Mouse (Mus musculus) liver, postnatal 0 days (tissue): ENCODE measurements around the gene Adra2a. TPM values are rescaled to one million over a fixed set of nuclear protein-coding genes. Genes with fewer than 3 reads are reported as not detected.

Experiments
- ATAC-seq: fragments of 200-750 bp; cut with Nextera tagmentation; 2 replicates; pipeline ENCODE4 v1.8.0; 2017; ENCODE audit warnings: mild to moderate bottlenecking, moderate library complexity
- DNase-seq: peaks from one replicate; pipeline ENCODE4 v3.0.0-alpha.2; 2016
- H3K27ac ChIP-seq: fragments of 300-500 bp; sonication (generic); 2 replicates; pipeline ENCODE4 v1.5.1; 2014; ENCODE audit warnings: antibody characterized with exemption, moderate library complexity, mild to moderate bottlenecking, low read depth
- H3K27me3 ChIP-seq: fragments of 300-500 bp; sonication (generic); 2 replicates; pipeline ENCODE4 v1.6.1; 2014; ENCODE audit warnings: low read length, control low read depth, mixed read lengths; ENCODE audit not compliant: insufficient read depth
- H3K36me3 ChIP-seq: fragments of 300-500 bp; sonication (generic); replicated peaks from 2 replicates; pipeline ENCODE4 v1.6.1; 2014; ENCODE audit warnings: mild to moderate bottlenecking, control low read depth, low read length, moderate library complexity, mixed read lengths; ENCODE audit not compliant: insufficient read depth
- H3K4me1 ChIP-seq: fragments of 300-500 bp; sonication (generic); 2 replicates; pipeline ENCODE4 v1.6.1; 2014; ENCODE audit warnings: antibody characterized with exemption, mild to moderate bottlenecking, control low read depth; ENCODE audit not compliant: insufficient read depth
- H3K4me2 ChIP-seq: fragments of 300-500 bp; sonication (generic); 2 replicates; pipeline ENCODE4 v1.6.1; 2014; ENCODE audit warnings: low read depth, mild to moderate bottlenecking, low read length, moderate library complexity, mixed read lengths
- H3K4me3 ChIP-seq: fragments of 300-500 bp; sonication (generic); 2 replicates; pipeline ENCODE4 v1.5.1; 2014; ENCODE audit warnings: low read depth, low read length
- H3K9ac ChIP-seq: fragments of 300-500 bp; sonication (generic); replicated peaks from 2 replicates; pipeline ENCODE4 v1.6.1; 2014; ENCODE audit warnings: mild to moderate bottlenecking, moderate library complexity
- H3K9me3 ChIP-seq: fragments of 300-500 bp; sonication (generic); 2 replicates; pipeline ENCODE4 v1.6.1; 2016; ENCODE audit warnings: mild to moderate bottlenecking, control low read depth, low read length, mixed read lengths
- CTCF ChIP-seq: sonication (generic); IDR thresholded peaks from 2 replicates; pipeline ENCODE4 v1.5.1; 2016; ENCODE audit warnings: antibody characterized with exemption, low read depth
- EP300 ChIP-seq: IDR thresholded peaks from 2 replicates; pipeline ENCODE4 v1.6.1; 2016; ENCODE audit warnings: antibody characterized with exemption, low read depth, mild to moderate bottlenecking
- WGBS: fragments of 180-500 bp; shearing (Covaris S2); extraction: QIAGEN DNeasy Blood & Tissue Kit; methylation state at CpG from one replicate; pipeline ENCODE4 v1.1.7; 2014; ENCODE audit not compliant: insufficient replicate concordance; 5-methylcytosine and 5-hydroxymethylcytosine counted together
- polyA plus RNA-seq: library from polyadenylated mRNA; unstranded; fragments of >200 nt; fragmentation: Nextera tagmentation; extraction: Ambion mirVana; gene quantifications from 2 replicates; pipeline ENCODE4 v1.2.1, GENCODE M21; 2015

Adra2a gene
- polyA plus RNA-seq: 0.19 and 0.21 TPM in 2 replicates

- WGBS: 65% methylated on average over 5 of the region's 5 CpGs
- H3K27ac ChIP-seq: no peak within 1 kb of the TSS
- ATAC-seq (no peak), DNase-seq (no peak)
- no peaks in the 10 kb centered on the region for H3K9me3 ChIP-seq
- TF ChIP-seq CTCF (no peak), EP300 (no peak)
- peak within 1 kb of the TSS; percentile 50; the same call in 1 of the 2 replicates for H3K9ac ChIP-seq
- peak within 1 kb of the TSS; percentile 82 for H3K4me2 ChIP-seq
- H3K27me3 ChIP-seq: peaks cover 61% of the 10 kb centered on the region
- H3K4me3 ChIP-seq: peak within 1 kb of the TSS; percentile 55
- H3K36me3 ChIP-seq: no peaks in the 10 kb centered on the region
- H3K4me1 ChIP-seq: peaks cover 25% of the 10 kb centered on the region
Measured at GRCm38 (mm10) chr19:54043851-54044250, at the start of gene Adra2a. Adra2a (plus strand) TSS chr19:54044151.

GRCm38 (mm10) chr19:53994276-53994675 lies 49.7 kb upstream of the Adra2a start:
- TF ChIP-seq CTCF (no peak), EP300 (no peak)

GRCm38 (mm10) chr19:54010973-54011372 lies 33.0 kb upstream of the Adra2a start:
- H3K4me2 ChIP-seq: peak overlapping the region; percentile 14; the same call in 1 of the 2 replicates
- ATAC-seq: peak; percentile 74
- peak overlapping the region; percentile 32; the same call in 1 of the 2 replicates for H3K27ac ChIP-seq
- H3K27me3 ChIP-seq: no peaks in the 10 kb centered on the region
- no peaks in the 10 kb centered on the region for H3K36me3 ChIP-seq
- 53% methylated on average over 4 of the region's 4 CpGs for WGBS
- H3K9me3 ChIP-seq: no peaks in the 10 kb centered on the region
- H3K9ac ChIP-seq: no peak overlapping the region
- no peak for TF ChIP-seq CTCF
- peaks cover 4% of the 10 kb centered on the region; the same call in 1 of the 2 replicates for H3K4me1 ChIP-seq
- DNase-seq: no peak
- no peak overlapping the region for H3K4me3 ChIP-seq

More at GRCm38 (mm10) chr19:53994276-53994675, 49.7 kb upstream of the Adra2a start:
- H3K9me3 ChIP-seq: no peaks in the 10 kb centered on the region
- 78% methylated on average over 1 of the region's 1 CpGs for WGBS
- H3K4me1 ChIP-seq: no peaks in the 10 kb centered on the region
- peaks cover 5% of the 10 kb centered on the region for H3K36me3 ChIP-seq
- H3K9ac ChIP-seq: no peak overlapping the region
- no peaks in the 10 kb centered on the region for H3K27me3 ChIP-seq
- H3K4me2 ChIP-seq: no peak overlapping the region
- no peak overlapping the region for H3K4me3 ChIP-seq
- no peak overlapping the region for H3K27ac ChIP-seq
- ATAC-seq: no peak
- DNase-seq: no peak

GRCm38 (mm10) chr19:54014999-54015398 lies 29.0 kb upstream of the Adra2a start:
- peaks cover 4% of the 10 kb centered on the region; the same call in 1 of the 2 replicates for H3K4me1 ChIP-seq
- no peak overlapping the region for H3K4me2 ChIP-seq
- no peaks in the 10 kb centered on the region for H3K9me3 ChIP-seq
- no peak overlapping the region for H3K9ac ChIP-seq
- ATAC-seq (no peak), DNase-seq (no peak)
- no peak overlapping the region for H3K4me3 ChIP-seq
- no peak for TF ChIP-seq CTCF
- no peak for TF ChIP-seq EP300
- WGBS: 88% methylated on average over 5 of the region's 5 CpGs
- no peak overlapping the region for H3K27ac ChIP-seq
- H3K36me3 ChIP-seq: no peaks in the 10 kb centered on the region
- H3K27me3 ChIP-seq: no peaks in the 10 kb centered on the region

GRCm38 (mm10) chr19:54015503-54015902 lies 28.4 kb upstream of the Adra2a start:
- Histone ChIP-seq H3K9ac (no peak overlapping the region), H3K4me2 (no peak overlapping the region)
- no peak for ATAC-seq

GRCm38 (mm10) chr19:54035100-54035499 lies 8.9 kb upstream of the Adra2a start:
- ATAC-seq: no peak
- Histone ChIP-seq H3K4me1 (no peaks in the 10 kb centered on the region), H3K27me3 (no peaks in the 10 kb centered on the region), H3K9ac (no peak overlapping the region), H3K36me3 (peaks cover 16% of the 10 kb centered on the region), H3K9me3 (no peaks in the 10 kb centered on the region), H3K4me3 (no peak overlapping the region), H3K27ac (no peak overlapping the region), H3K4me2 (no peak overlapping the region)
- 91% methylated on average over 6 of the region's 6 CpGs for WGBS
- TF ChIP-seq EP300 (no peak), CTCF (no peak)
- DNase-seq: no peak

More at GRCm38 (mm10) chr19:54015503-54015902, 28.4 kb upstream of the Adra2a start:
- 72% methylated on average over 5 of the region's 5 CpGs for WGBS
- no peaks in the 10 kb centered on the region for H3K36me3 ChIP-seq
- H3K27ac ChIP-seq: no peak overlapping the region
- H3K4me1 ChIP-seq: peaks cover 4% of the 10 kb centered on the region; the same call in 1 of the 2 replicates
- DNase-seq: no peak
- no peak overlapping the region for H3K4me3 ChIP-seq
- no peak for TF ChIP-seq EP300
- H3K27me3 ChIP-seq: no peaks in the 10 kb centered on the region
- H3K9me3 ChIP-seq: no peaks in the 10 kb centered on the region
